ENCODE assay signal across 20 mouse cellular contexts in the genomic region with DNA sequence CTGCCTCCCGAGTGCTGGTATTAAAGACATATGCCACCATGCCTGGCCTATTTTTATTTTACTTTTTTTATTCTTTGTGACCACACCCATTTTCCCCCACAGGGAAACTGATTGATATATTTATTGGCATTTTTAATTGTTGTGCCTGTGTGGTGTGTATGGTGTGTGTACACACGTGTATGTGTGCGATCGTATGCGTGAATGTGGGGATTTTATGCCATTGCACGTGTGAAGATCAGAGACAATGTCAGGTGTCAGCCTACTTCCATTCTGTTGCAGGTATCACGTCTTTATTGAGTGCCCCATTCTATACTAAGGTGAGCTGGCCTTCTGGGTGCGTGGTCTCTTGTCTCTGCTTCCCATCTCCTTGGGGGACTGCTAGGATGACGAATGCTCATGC. TPM values are rescaled to one million over a fixed set of nuclear protein-coding genes. Genes with fewer than 3 reads are reported as not detected.
"Had no signal": no experiment of that assay in that cellular context is flagged by ENCODE, and none has a peak within 500 bp of the region (broad histone marks: within the 10 kb centered on the region; RNA-seq: fewer than 3 reads in every experiment).

No protein-coding gene starts in this region.

- ATAC-seq: liver, postnatal 0 days; lung, postnatal 0 days; midbrain, embryonic 13.5 days; midbrain, embryonic 15.5 days had no signal

- H3K27ac ChIP-seq: liver, embryonic 15.5 days; lung, embryonic 15.5 days; macrophage; midbrain, embryonic 13.5 days; midbrain, embryonic 15.5 days; neural tube, embryonic 13.5 days; neural tube, embryonic 15.5 days had no signal

- H3K36me3 ChIP-seq: liver, embryonic 15.5 days; lung, embryonic 15.5 days; midbrain, embryonic 13.5 days; midbrain, embryonic 15.5 days; neural tube, embryonic 13.5 days; neural tube, embryonic 15.5 days had no signal

- H3K27me3 ChIP-seq: midbrain, embryonic 13.5 days; midbrain, embryonic 15.5 days; neural tube, embryonic 13.5 days had no signal

- H3K4me3 ChIP-seq: liver, embryonic 15.5 days; lung, embryonic 15.5 days; megakaryocyte, embryonic 14.5 days; midbrain, embryonic 13.5 days; midbrain, embryonic 15.5 days; neural tube, embryonic 13.5 days; neural tube, embryonic 15.5 days had no signal

- H3K9me3 ChIP-seq: liver, embryonic 15.5 days; lung, embryonic 15.5 days; midbrain, embryonic 13.5 days; midbrain, embryonic 15.5 days; neural tube, embryonic 13.5 days; neural tube, embryonic 15.5 days had no signal

- DNase-seq: liver, postnatal 0 days; lung, adult 2 months; lung, postnatal 14 days; lung, postnatal 36 days; retina, postnatal 1 day; right cerebral cortex, adult 18-20 months; right cerebral cortex, postnatal 25 days; thymus, adult 18-20 months; thymus, postnatal 14 days had no signal

- H3K4me1 ChIP-seq: liver, embryonic 15.5 days; lung, embryonic 15.5 days; midbrain, embryonic 13.5 days; midbrain, embryonic 15.5 days; neural tube, embryonic 13.5 days; neural tube, embryonic 15.5 days had no signal

- H3K4me2 ChIP-seq: liver, embryonic 15.5 days; lung, embryonic 15.5 days; midbrain, embryonic 11.5 days; midbrain, embryonic 13.5 days; midbrain, embryonic 15.5 days; neural tube, embryonic 13.5 days; neural tube, embryonic 15.5 days had no signal

- H3K9ac ChIP-seq: liver, embryonic 15.5 days; liver, postnatal 0 days; lung, embryonic 15.5 days; midbrain, embryonic 13.5 days; midbrain, embryonic 15.5 days; neural tube, embryonic 13.5 days; neural tube, embryonic 15.5 days had no signal

RNA-seq across cellular contexts. Expression of a gene that starts 0.9 kb away (rescaled TPM):
- total RNA-seq: midbrain, postnatal 0 days had no signal
- polyA plus RNA-seq: midbrain, embryonic 11.5 days; midbrain, embryonic 13.5 days; midbrain, embryonic 15.5 days; midbrain, postnatal 0 days; neural tube, embryonic 13.5 days; neural tube, embryonic 15.5 days had no signal
